Comparison of ENCODE assay signal across 24 mouse cellular contexts in the genomic region with DNA sequence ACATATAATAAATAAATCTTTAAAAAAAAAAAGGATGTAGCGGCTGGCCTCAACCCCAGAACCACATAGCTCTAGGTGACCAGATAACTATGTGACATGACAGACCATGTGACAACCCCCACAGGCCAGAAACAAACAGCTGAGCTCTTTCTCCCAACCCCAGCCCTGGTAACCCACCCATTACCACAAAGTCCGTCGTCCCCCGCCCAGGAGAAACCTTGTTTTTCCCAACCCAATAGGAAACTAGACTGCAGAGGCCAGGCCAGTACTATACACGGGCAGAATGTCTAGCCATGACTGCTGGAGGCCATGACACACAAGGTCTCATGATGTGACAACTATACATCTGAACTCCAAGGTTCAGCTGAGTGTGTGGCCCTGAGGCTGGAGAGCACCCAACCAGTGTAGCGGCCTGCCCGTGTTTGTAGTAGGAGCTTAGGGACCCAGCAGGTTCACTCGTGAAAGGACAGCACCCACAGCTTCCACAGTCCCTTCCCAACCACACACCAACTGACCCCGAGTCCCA.
"Had no signal": no experiment of that assay in that cellular context is flagged by ENCODE, and none has a peak within 500 bp of the region (broad histone marks: within the 10 kb centered on the region; RNA-seq: fewer than 3 reads in every experiment).

No protein-coding gene starts in this region.

- H3K9ac ChIP-seq: kidney, embryonic 15.5 days; limb, embryonic 12.5 days; limb, embryonic 15.5 days; neural tube, embryonic 12.5 days; neural tube, embryonic 15.5 days had no signal

- H3K27ac ChIP-seq: kidney, embryonic 15.5 days; left cerebral cortex, adult 2 months; limb, embryonic 12.5 days; limb, embryonic 15.5 days; neural tube, embryonic 12.5 days; neural tube, embryonic 15.5 days; stomach, postnatal 0 days had no signal

- DNase-seq: kidney, adult 11 months; kidney, adult 8-10 months; kidney, postnatal 10 days; kidney, postnatal 36 days; layer of hippocampus, postnatal 36 days; left cerebral cortex, postnatal 4 days; lung, adult 2 months; lung, postnatal 14 days; lung, postnatal 4 days; midbrain, embryonic 14.5 days; right cerebral cortex, adult 18-20 months; right cerebral cortex, postnatal 14 days; right cerebral cortex, postnatal 4 days; thymus, adult 2 months; thymus, postnatal 14 days; thymus, postnatal 4 days had no signal

- H3K4me2 ChIP-seq: kidney, embryonic 15.5 days; limb, embryonic 12.5 days; limb, embryonic 15.5 days; midbrain, embryonic 11.5 days; neural tube, embryonic 12.5 days; neural tube, embryonic 15.5 days had no signal

- H3K4me1 ChIP-seq: kidney, embryonic 15.5 days; limb, embryonic 12.5 days; limb, embryonic 15.5 days; neural tube, embryonic 12.5 days had no signal

- H3K9me3 ChIP-seq: kidney, embryonic 15.5 days; limb, embryonic 12.5 days; limb, embryonic 15.5 days; neural tube, embryonic 12.5 days; neural tube, embryonic 15.5 days had no signal

- H3K4me3 ChIP-seq: kidney, embryonic 15.5 days; left cerebral cortex, adult 2 months; limb, embryonic 12.5 days; limb, embryonic 15.5 days; neural tube, embryonic 12.5 days; neural tube, embryonic 15.5 days had no signal

- H3K27me3 ChIP-seq: kidney, embryonic 15.5 days; limb, embryonic 12.5 days; limb, embryonic 15.5 days; neural tube, embryonic 12.5 days; neural tube, embryonic 15.5 days had no signal
